Mouse (Mus musculus) kidney, embryonic 16.5 days (tissue): ENCODE data around the gene Atp1a2. TPM values are rescaled to one million over a fixed set of nuclear protein-coding genes. Genes with fewer than 3 reads are reported as not detected.

ENCODE experiments used
- ATAC-seq: fragments of 200-750 bp; cut with Nextera tagmentation; 2 replicates; pipeline ENCODE4 v1.8.0; 2017; ENCODE audit warnings: moderate TSS enrichment; ENCODE audit not compliant: low FRiP score, low TSS enrichment
- H3K27ac ChIP-seq: fragments of 300-500 bp; sonication (generic); 2 replicates; pipeline ENCODE4 v1.5.1; 2014; ENCODE audit warnings: low read length
- H3K27me3 ChIP-seq: fragments of 300-500 bp; sonication (generic); 2 replicates; pipeline ENCODE4 v1.6.1; 2014; ENCODE audit warnings: low read length, control low read depth, mixed read lengths; ENCODE audit not compliant: insufficient read depth
- H3K36me3 ChIP-seq: fragments of 300-500 bp; sonication (generic); 2 replicates; pipeline ENCODE4 v1.6.1; 2014; ENCODE audit warnings: low read length, control low read depth, mixed read lengths; ENCODE audit not compliant: insufficient read depth
- H3K4me1 ChIP-seq: fragments of 300-500 bp; sonication (generic); 2 replicates; pipeline ENCODE4 v1.6.1; 2014; ENCODE audit warnings: low read length, control low read depth, mixed read lengths; ENCODE audit not compliant: insufficient read depth
- H3K4me2 ChIP-seq: fragments of 300-500 bp; sonication (generic); replicated peaks from 2 replicates; pipeline ENCODE4 v1.6.1; 2014; ENCODE audit warnings: low read depth, low read length
- H3K4me3 ChIP-seq: fragments of 300-500 bp; sonication (generic); 2 replicates; pipeline ENCODE4 v1.5.1; 2014; ENCODE audit warnings: mild to moderate bottlenecking, low read length
- H3K9ac ChIP-seq: fragments of 300-500 bp; sonication (generic); replicated peaks from 2 replicates; pipeline ENCODE4 v1.6.1; 2014; ENCODE audit warnings: low read length
- H3K9me3 ChIP-seq: fragments of 300-500 bp; sonication (generic); 2 replicates; pipeline ENCODE4 v1.6.1; 2016; ENCODE audit warnings: low read length, control low read depth
- WGBS: fragments of 180-500 bp; shearing (Covaris S2); extraction: QIAGEN DNeasy Blood & Tissue Kit; methylation state at CpG from one replicate; pipeline ENCODE4 v1.1.7; 2014; 5-methylcytosine and 5-hydroxymethylcytosine counted together
- polyA plus RNA-seq: library from polyadenylated mRNA; unstranded; fragments of >200 nt; fragmentation: Nextera tagmentation; extraction: Ambion mirVana; gene quantifications from 2 replicates; pipeline ENCODE4 v1.2.1, GENCODE M21; 2015

Gene Atp1a2
- polyA plus RNA-seq, 1 experiment from 2014 or later = 2.4 TPM

DNA sequence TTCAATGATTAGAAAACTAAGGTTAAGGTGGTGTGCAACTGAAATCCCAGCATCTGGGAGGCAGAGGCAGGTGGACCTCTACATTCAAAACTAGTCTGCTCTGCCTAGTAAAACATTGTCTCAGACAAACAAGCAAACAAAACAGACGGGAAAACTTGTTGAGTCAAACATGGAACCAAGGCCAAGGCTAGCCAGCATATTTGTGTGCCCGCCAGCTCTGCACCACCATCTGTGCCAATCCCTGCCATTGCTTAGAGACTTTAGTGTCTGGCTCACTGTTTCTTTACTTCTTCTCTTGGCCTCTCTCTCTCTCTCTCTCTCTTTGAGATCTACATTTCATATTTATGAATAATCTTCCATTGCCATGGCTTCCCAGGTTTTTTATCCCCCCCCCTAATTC lies 69.7 kb downstream of the Atp1a2 start:
- no peak overlapping the region for H3K4me2 ChIP-seq
- no peaks in the 10 kb centered on the region for H3K9me3 ChIP-seq
- no peaks in the 10 kb centered on the region for H3K4me1 ChIP-seq
- no peak overlapping the region for H3K27ac ChIP-seq
- 94% methylated on average over 2 of the region's 2 CpGs for WGBS
- no peak overlapping the region for H3K9ac ChIP-seq
- H3K36me3 ChIP-seq = no peaks in the 10 kb centered on the region
- H3K27me3 ChIP-seq = no peaks in the 10 kb centered on the region
- ATAC-seq = no peak
- no peak overlapping the region for H3K4me3 ChIP-seq

Other genes with a start within 250 kb of the Atp1a2 start
- gene Nhlh1, start 240.5 kb downstream of the Atp1a2 start, polyA plus RNA-seq = not detected in 2 replicates
- 260 and 264 TPM in 2 replicates for gene Copa, start 215.5 kb downstream of the Atp1a2 start, polyA plus RNA-seq
- gene Ncstn, start 215.3 kb downstream of the Atp1a2 start, polyA plus RNA-seq = 160 and 164 TPM in 2 replicates
- gene Pex19, start 171.3 kb downstream of the Atp1a2 start, polyA plus RNA-seq = 170 and 172 TPM in 2 replicates
- gene Dcaf8, start 150.0 kb downstream of the Atp1a2 start, polyA plus RNA-seq = 147 and 149 TPM in 2 replicates
- gene Pea15a, start 91.3 kb downstream of the Atp1a2 start, polyA plus RNA-seq = 129 and 132 TPM in 2 replicates
- gene Casq1, start 78.2 kb downstream of the Atp1a2 start, polyA plus RNA-seq = 5.2 and 5.6 TPM in 2 replicates
- gene Atp1a4, start 39.6 kb downstream of the Atp1a2 start, polyA plus RNA-seq = 0.05 TPM in 1 of 2 replicates, not detected in the other
- gene Igsf8, start 36.4 kb downstream of the Atp1a2 start, polyA plus RNA-seq = 60.2 and 69.7 TPM in 2 replicates
- not detected in 2 replicates for gene Kcnj9, start 31.3 kb upstream of the Atp1a2 start, polyA plus RNA-seq
- gene Kcnj10, start 43.1 kb upstream of the Atp1a2 start, polyA plus RNA-seq = 1.2 and 1.6 TPM in 2 replicates
- 7.3 and 7.8 TPM in 2 replicates for gene Pigm, start 78.5 kb upstream of the Atp1a2 start, polyA plus RNA-seq
- gene Slamf9, start 177.3 kb upstream of the Atp1a2 start, polyA plus RNA-seq = 1.0 and 1.7 TPM in 2 replicates
- gene Igsf9, start 183.7 kb upstream of the Atp1a2 start, polyA plus RNA-seq = 45.7 and 58.1 TPM in 2 replicates
- 280 and 282 TPM in 2 replicates for gene Tagln2, start 202.0 kb upstream of the Atp1a2 start, polyA plus RNA-seq
- gene Cfap45, start 222.7 kb upstream of the Atp1a2 start, polyA plus RNA-seq = 1.9 and 2.5 TPM in 2 replicates